Mouse (Mus musculus): Measurements from ENCODE around the gene Cdkn3. TPM values are rescaled to one million over a fixed set of nuclear protein-coding genes. Genes with fewer than 3 reads are reported as not detected.
"Not testable (repeated sequence)": the region's sequence is repeated elsewhere in the genome, so short reads cannot be mapped to it uniquely, and the experiment has no call there.

The Cdkn3 gene
- polyA plus RNA-seq, 1 experiment = 1.1 TPM

- no peak for DNase-seq
- no peak for TF ChIP-seq CTCF (IDR thresholded peaks at IDR 0.05; ENCODE audit: insufficient read depth, low read length)
- TF ChIP-seq POLR2A (IDR thresholded peaks at IDR 0.05; ENCODE audit: borderline replicate concordance, extremely low read depth, low read depth, low read length) = no peak
Observed at GRCm38 (mm10) chr14:46794157-46794556, 33.8 kb downstream of the Cdkn3 start.

GRCm38 (mm10) chr14:46800684-46801345 lies 40.5 kb downstream of the Cdkn3 start:
- Histone ChIP-seq H3K4me1 (ENCODE audit: control insufficient read depth, insufficient read depth, low read length) (peaks cover 8% of the 10 kb centered on the region), H3K4me3 (replicated peaks; ENCODE audit: extremely low read depth, low read depth, low read length) (no peak overlapping the region)
- no peak for DNase-seq
- 52% methylated on average over 3 of the region's 3 CpGs for WGBS
- TF ChIP-seq POLR2A (IDR thresholded peaks at IDR 0.05; ENCODE audit: borderline replicate concordance, extremely low read depth, low read depth, low read length) (no peak), CTCF (IDR thresholded peaks at IDR 0.05; ENCODE audit: insufficient read depth, low read length) (no peak)

More at GRCm38 (mm10) chr14:46794157-46794556, 33.8 kb downstream of the Cdkn3 start:
- WGBS = 67% methylated on average over 5 of the region's 5 CpGs
- Histone ChIP-seq H3K4me3 (replicated peaks; ENCODE audit: extremely low read depth, low read depth, low read length) (no peak overlapping the region), H3K4me1 (ENCODE audit: control insufficient read depth, insufficient read depth, low read length) (no peaks in the 10 kb centered on the region; the same call in 1 of the 2 replicates)

GRCm38 (mm10) chr14:46803259-46803658 lies 42.9 kb downstream of the Cdkn3 start:
- H3K4me3 ChIP-seq (replicated peaks; ENCODE audit: extremely low read depth, low read depth, low read length) = no peak overlapping the region
- WGBS = 59% methylated on average over 4 of the region's 4 CpGs
- H3K4me1 ChIP-seq (ENCODE audit: control insufficient read depth, insufficient read depth, low read length) = peaks cover 8% of the 10 kb centered on the region
- TF ChIP-seq CTCF (IDR thresholded peaks at IDR 0.05; ENCODE audit: insufficient read depth, low read length) (no peak), POLR2A (IDR thresholded peaks at IDR 0.05; ENCODE audit: borderline replicate concordance, extremely low read depth, low read depth, low read length) (no peak)
- DNase-seq = no peak

GRCm38 (mm10) chr14:46803791-46804190 lies 43.5 kb downstream of the Cdkn3 start:
- peaks cover 8% of the 10 kb centered on the region for H3K4me1 ChIP-seq (ENCODE audit: control insufficient read depth, insufficient read depth, low read length)
- DNase-seq = no peak
- no peak overlapping the region for H3K4me3 ChIP-seq (replicated peaks; ENCODE audit: extremely low read depth, low read depth, low read length)
- WGBS = 47% methylated on average over 1 of the region's 1 CpGs
- TF ChIP-seq POLR2A (IDR thresholded peaks at IDR 0.05; ENCODE audit: borderline replicate concordance, extremely low read depth, low read depth, low read length) (no peak), CTCF (IDR thresholded peaks at IDR 0.05; ENCODE audit: insufficient read depth, low read length) (no peak)

- Histone ChIP-seq H3K4me1 (ENCODE audit: control insufficient read depth, insufficient read depth, low read length) (peaks cover 8% of the 10 kb centered on the region), H3K4me3 (replicated peaks; ENCODE audit: extremely low read depth, low read depth, low read length) (no peak overlapping the region)
- TF ChIP-seq POLR2A (IDR thresholded peaks at IDR 0.05; ENCODE audit: borderline replicate concordance, extremely low read depth, low read depth, low read length) = no peak
- TF ChIP-seq CTCF (IDR thresholded peaks at IDR 0.05; ENCODE audit: insufficient read depth, low read length) = no peak
- WGBS = 75% methylated on average over 5 of the region's 5 CpGs
- DNase-seq = no peak
Observed at GRCm38 (mm10) chr14:46806186-46806585, 45.8 kb downstream of the Cdkn3 start.

GRCm38 (mm10) chr14:46807927-46808326 lies 47.6 kb downstream of the Cdkn3 start:
- H3K4me3 ChIP-seq (replicated peaks; ENCODE audit: extremely low read depth, low read depth, low read length) = no peak overlapping the region
- 54% methylated on average over 3 of the region's 3 CpGs for WGBS
- no peak for TF ChIP-seq POLR2A (IDR thresholded peaks at IDR 0.05; ENCODE audit: borderline replicate concordance, extremely low read depth, low read depth, low read length)
- TF ChIP-seq CTCF (IDR thresholded peaks at IDR 0.05; ENCODE audit: insufficient read depth, low read length) = no peak
- DNase-seq = no peak
- peaks cover 8% of the 10 kb centered on the region for H3K4me1 ChIP-seq (ENCODE audit: control insufficient read depth, insufficient read depth, low read length)

- no peak overlapping the region for H3K4me3 ChIP-seq (replicated peaks; ENCODE audit: extremely low read depth, low read depth, low read length)
- peaks cover 6% of the 10 kb centered on the region; the same call in 1 of the 2 replicates for H3K4me1 ChIP-seq (ENCODE audit: control insufficient read depth, insufficient read depth, low read length)
- no peak for DNase-seq
- 90% methylated on average over 6 of the region's 6 CpGs for WGBS
- TF ChIP-seq CTCF (IDR thresholded peaks at IDR 0.05; ENCODE audit: insufficient read depth, low read length) (no peak), POLR2A (IDR thresholded peaks at IDR 0.05; ENCODE audit: borderline replicate concordance, extremely low read depth, low read depth, low read length) (no peak)
Observed at GRCm38 (mm10) chr14:46815640-46816039, 55.3 kb downstream of the Cdkn3 start.

- no peak for TF ChIP-seq POLR2A (IDR thresholded peaks at IDR 0.05; ENCODE audit: borderline replicate concordance, extremely low read depth, low read depth, low read length)
- no peak for TF ChIP-seq CTCF (IDR thresholded peaks at IDR 0.05; ENCODE audit: insufficient read depth, low read length)
- Histone ChIP-seq H3K4me3 (replicated peaks; ENCODE audit: extremely low read depth, low read depth, low read length) (no peak overlapping the region), H3K4me1 (ENCODE audit: control insufficient read depth, insufficient read depth, low read length) (peaks cover 6% of the 10 kb centered on the region; the same call in 1 of the 2 replicates)
- WGBS = 87% methylated on average over 8 of the region's 8 CpGs
- no peak for DNase-seq
Observed at GRCm38 (mm10) chr14:46816916-46817622, 56.7 kb downstream of the Cdkn3 start.

GRCm38 (mm10) chr14:46818743-46819142 lies 58.4 kb downstream of the Cdkn3 start:
- TF ChIP-seq CTCF (IDR thresholded peaks at IDR 0.05; ENCODE audit: insufficient read depth, low read length) (no peak), POLR2A (IDR thresholded peaks at IDR 0.05; ENCODE audit: borderline replicate concordance, extremely low read depth, low read depth, low read length) (no peak)
- Histone ChIP-seq H3K4me3 (replicated peaks; ENCODE audit: extremely low read depth, low read depth, low read length) (no peak overlapping the region), H3K4me1 (ENCODE audit: control insufficient read depth, insufficient read depth, low read length) (peaks cover 6% of the 10 kb centered on the region; the same call in 1 of the 2 replicates)
- no peak for DNase-seq
- WGBS = 80% methylated on average over 7 of the region's 7 CpGs

- not testable (repeated sequence) for H3K4me3 ChIP-seq (replicated peaks; ENCODE audit: extremely low read depth, low read depth, low read length); H3K4me1 ChIP-seq (ENCODE audit: control insufficient read depth, insufficient read depth, low read length); DNase-seq
- 86% methylated on average over 5 of the region's 6 CpGs for WGBS
Observed at GRCm38 (mm10) chr14:46819961-46820360, 59.6 kb downstream of the Cdkn3 start.

Other genes with a start within 250 kb of the Cdkn3 start
- 44.8 and 48.8 TPM in 2 replicates for gene Cnih1, start 27.9 kb downstream of the Cdkn3 start, polyA plus RNA-seq (2012; rRNA removed)
- 10.7 and 20.7 TPM in 2 replicates for gene Gmfb, start 61.7 kb downstream of the Cdkn3 start, polyA plus RNA-seq (2012; rRNA removed)
- 24.3 and 28.2 TPM in 2 replicates for gene Cgrrf1, start 71.6 kb downstream of the Cdkn3 start, polyA plus RNA-seq (2012; rRNA removed)
- 28.4 and 31.1 TPM in 2 replicates for gene Samd4, start 122.3 kb downstream of the Cdkn3 start, polyA plus RNA-seq (2012; rRNA removed)